Mouse (Mus musculus): ENCODE measurements around the gene Slfn14. TPM values are rescaled to one million over a fixed set of nuclear protein-coding genes. Genes with fewer than 3 reads are reported as not detected.

Slfn14 gene
- polyA plus RNA-seq, 1 experiment from 2014 or later: 21.6 TPM

DNA sequence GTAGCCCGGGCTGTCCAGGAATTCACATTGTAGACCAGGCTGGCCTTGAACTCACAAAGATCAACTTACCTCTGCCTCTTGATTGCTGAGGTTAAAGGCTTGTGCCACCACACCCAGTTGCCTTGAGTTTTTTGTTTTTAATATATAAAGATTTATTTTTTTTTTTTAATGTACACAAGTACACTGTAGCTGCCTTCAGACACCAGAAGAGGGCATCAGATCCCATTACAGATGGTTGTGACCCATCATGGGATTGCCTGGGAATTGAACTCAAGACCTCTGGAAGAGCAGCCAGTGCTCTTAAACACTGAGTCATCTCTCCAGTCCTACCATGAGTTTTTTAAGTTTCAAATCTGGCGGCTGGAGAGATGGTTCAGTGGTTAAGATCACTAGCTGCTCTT is 14.9 kb upstream of the Slfn14 start:
- peak overlapping the region; percentile 86 for H3K4me2 ChIP-seq
- peak overlapping the region; percentile 93 for H3K4me3 ChIP-seq (replicated peaks)
- peaks cover 61% of the 10 kb centered on the region for H3K4me1 ChIP-seq (replicated peaks)
- WGBS (ENCODE audit: insufficient replicate concordance): 58% methylated on average over 2 of the region's 2 CpGs
- H3K9ac ChIP-seq: peak overlapping the region; percentile 95; the same call in 1 of the 2 replicates
- H3K9me3 ChIP-seq (replicated peaks): no peaks in the 10 kb centered on the region
- H3K36me3 ChIP-seq: peaks cover 15% of the 10 kb centered on the region
- DNase-seq (no peak), ATAC-seq (ENCODE audit: low read depth) (no peak)
- H3K27me3 ChIP-seq: no peaks in the 10 kb centered on the region
- H3K27ac ChIP-seq: peak overlapping the region; percentile 97

DNA sequence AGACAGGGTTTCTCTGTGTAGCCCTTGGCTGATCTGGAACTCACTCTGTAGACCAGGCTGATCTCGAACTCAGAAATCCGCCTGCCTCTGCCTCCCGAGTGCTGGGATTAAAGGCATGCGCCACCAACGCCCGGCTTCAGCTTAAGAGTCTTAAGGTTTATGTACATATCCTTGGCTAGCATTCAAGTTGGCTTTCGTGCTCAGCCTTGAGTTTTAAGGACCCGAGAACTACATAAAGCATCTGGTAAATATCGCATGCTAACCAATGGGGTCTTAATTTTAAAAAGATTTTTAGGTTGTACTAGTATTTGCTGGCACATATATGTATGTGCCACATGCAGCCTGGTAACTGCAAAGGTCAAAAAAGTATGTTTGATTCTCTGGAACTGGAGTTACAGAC is 13.2 kb upstream of the Slfn14 start:
- H3K9ac ChIP-seq: peak overlapping the region; percentile 1; the same call in 1 of the 2 replicates
- peaks cover 31% of the 10 kb centered on the region for H3K36me3 ChIP-seq
- H3K27ac ChIP-seq: no peak overlapping the region
- WGBS (ENCODE audit: insufficient replicate concordance): 90% methylated on average over 9 of the region's 9 CpGs
- ATAC-seq (ENCODE audit: low read depth): no peak
- peak overlapping the region; percentile 92 for H3K4me2 ChIP-seq
- H3K4me1 ChIP-seq (replicated peaks): peaks cover 66% of the 10 kb centered on the region
- no peaks in the 10 kb centered on the region for H3K27me3 ChIP-seq
- DNase-seq: no peak
- H3K4me3 ChIP-seq (replicated peaks): peak overlapping the region; percentile 77
- H3K9me3 ChIP-seq (replicated peaks): no peaks in the 10 kb centered on the region

DNA sequence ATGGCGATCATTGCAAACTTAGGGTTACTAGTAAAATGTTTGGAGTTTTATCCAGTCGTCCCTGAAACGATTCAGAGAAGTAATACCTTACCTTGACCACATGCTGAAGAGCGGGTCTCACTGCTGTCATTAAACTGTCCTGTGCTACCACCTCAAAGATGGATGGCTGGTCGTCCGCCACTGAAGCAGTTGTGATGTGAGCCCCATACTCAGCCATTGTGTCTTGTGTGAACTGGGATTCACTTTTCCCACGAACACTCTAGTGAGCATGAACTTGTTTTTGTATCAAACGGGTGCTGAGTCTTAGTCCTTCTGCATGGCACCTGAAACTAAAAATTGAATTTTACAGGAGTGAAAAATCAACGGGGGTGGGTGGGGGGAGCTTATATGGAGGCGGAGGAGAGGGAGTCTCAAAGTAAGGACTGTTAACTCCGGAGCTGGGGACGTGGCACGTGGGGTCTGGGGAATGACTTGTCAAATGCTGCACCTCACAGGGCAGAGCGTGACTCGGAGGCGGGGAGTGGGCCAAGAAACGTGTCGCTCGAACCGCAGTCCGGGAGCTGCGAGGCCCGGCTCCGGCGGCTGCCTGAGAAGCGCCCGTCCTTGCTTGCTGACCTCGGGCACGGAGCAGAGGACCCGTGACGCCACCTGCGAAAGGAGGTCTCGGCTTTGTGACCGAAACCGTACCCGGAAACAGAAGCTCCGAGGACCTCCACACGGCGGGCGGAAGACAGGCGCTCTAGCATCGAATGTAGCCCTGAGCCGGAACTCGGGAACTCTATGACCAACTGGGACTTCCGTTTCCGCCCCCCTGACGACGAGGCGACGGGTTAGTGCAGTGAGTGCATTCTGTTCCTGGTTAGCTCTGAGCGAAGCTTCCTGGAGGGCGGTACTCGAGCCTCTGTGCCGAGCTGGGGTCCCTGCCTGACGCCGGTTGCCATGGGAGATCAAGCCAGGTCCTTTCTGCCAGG is 12.0 kb upstream of the Slfn14 start, which contains the start of gene Ap2b1:
Gene Ap2b1, plus strand, starts transcription at position 800 of the 971 bp plus-strand sequence.
- peak within 1 kb of the TSS; percentile 77 for H3K4me3 ChIP-seq (replicated peaks)
- H3K27me3 ChIP-seq: no peaks in the 10 kb centered on the region
- H3K27ac ChIP-seq: peak within 1 kb of the TSS; percentile 93
- peak; percentile 90 for ATAC-seq (ENCODE audit: low read depth)
- no peaks in the 10 kb centered on the region for H3K9me3 ChIP-seq (replicated peaks)
- peaks cover 40% of the 10 kb centered on the region for H3K36me3 ChIP-seq
- peak within 1 kb of the TSS; percentile 90 for H3K9ac ChIP-seq
- peak within 1 kb of the TSS; percentile 92 for H3K4me2 ChIP-seq
- 3% methylated on average over 56 of the region's 56 CpGs for WGBS (ENCODE audit: insufficient replicate concordance)
- peaks cover 62% of the 10 kb centered on the region for H3K4me1 ChIP-seq (replicated peaks)
- peak; percentile 90 for DNase-seq

DNA sequence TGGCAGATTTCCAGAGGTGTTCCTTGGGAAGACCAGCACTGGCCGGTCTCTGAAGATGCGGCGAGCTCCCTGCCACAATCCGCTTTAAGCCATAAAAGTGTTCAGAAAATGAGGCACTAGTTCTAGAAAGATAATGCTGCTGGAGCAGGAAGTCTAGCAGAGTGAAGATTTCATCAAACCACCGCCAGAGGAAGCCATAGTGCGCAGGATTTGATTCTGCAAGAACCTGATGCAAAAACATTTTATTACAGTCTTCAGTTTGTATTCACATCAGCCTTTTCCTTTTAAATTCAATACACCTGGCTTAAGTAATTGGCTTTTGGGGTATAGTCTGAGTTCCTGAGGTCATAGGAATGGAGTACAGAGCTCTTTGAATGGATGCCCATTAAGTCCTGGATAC is 11.3 kb upstream of the Slfn14 start:
- no peaks in the 10 kb centered on the region for H3K27me3 ChIP-seq
- ATAC-seq (ENCODE audit: low read depth): no peak

DNA sequence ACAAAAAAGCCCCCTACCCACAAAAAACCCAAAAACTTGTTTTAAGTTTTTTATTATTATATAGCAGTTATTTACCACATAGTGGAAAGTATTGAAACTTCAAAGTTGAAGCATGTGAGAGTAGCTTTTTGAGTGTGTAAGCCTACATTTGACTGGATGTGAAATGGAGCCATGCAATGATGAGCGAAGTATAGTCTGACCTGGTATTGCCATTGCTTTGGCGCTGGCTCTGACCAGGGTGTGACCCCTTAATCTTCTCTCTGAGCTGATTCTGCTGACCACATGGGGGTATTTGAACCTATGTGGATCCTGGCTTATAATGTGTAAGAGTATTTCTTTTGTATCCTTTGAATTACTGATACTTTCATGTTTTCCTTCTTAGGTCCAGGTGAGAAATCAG is 7.6 kb upstream of the Slfn14 start:
- Histone ChIP-seq H3K4me3 (replicated peaks) (peak overlapping the region; percentile 79), H3K27me3 (no peaks in the 10 kb centered on the region), H3K4me1 (replicated peaks) (peaks cover 72% of the 10 kb centered on the region), H3K4me2 (peak overlapping the region; percentile 89), H3K9me3 (replicated peaks) (no peaks in the 10 kb centered on the region), H3K9ac (no peak overlapping the region; the same call in 1 of the 2 replicates), H3K27ac (peak overlapping the region; percentile 63), H3K36me3 (peaks cover 38% of the 10 kb centered on the region)
- ATAC-seq (ENCODE audit: low read depth) (no peak), DNase-seq (no peak)
- 94% methylated on average over 2 of the region's 2 CpGs for WGBS (ENCODE audit: insufficient replicate concordance)

More for the DNA sequence above, 11.3 kb upstream of the Slfn14 start:
- H3K4me1 ChIP-seq (replicated peaks): peaks cover 64% of the 10 kb centered on the region
- H3K9ac ChIP-seq: peak overlapping the region; percentile 90
- H3K4me3 ChIP-seq (replicated peaks): peak overlapping the region; percentile 77
- WGBS (ENCODE audit: insufficient replicate concordance): 41% methylated on average over 6 of the region's 6 CpGs
- H3K4me2 ChIP-seq: peak overlapping the region; percentile 92
- no peak for DNase-seq
- H3K36me3 ChIP-seq: peaks cover 41% of the 10 kb centered on the region
- peak overlapping the region; percentile 93 for H3K27ac ChIP-seq
- H3K9me3 ChIP-seq (replicated peaks): no peaks in the 10 kb centered on the region

DNA sequence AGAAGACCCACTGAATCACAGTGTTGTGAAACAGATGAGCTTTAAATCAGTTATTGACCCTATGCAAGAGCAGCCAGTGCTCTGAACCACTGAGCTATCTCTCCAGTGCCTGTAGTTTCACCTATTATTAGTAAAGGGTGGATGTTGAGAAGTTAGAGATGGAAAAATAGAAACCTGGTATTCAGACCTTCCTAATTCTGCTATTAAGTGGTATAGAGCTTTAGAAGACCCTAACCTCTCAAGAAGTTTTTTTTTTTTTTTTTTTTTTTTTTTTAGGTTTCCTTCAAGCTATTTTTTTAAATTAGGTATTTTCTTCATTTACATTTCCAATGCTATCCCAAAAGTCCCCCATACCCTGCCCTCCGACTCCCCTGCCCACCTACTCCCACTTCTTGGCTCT is 6.7 kb upstream of the Slfn14 start:
- Histone ChIP-seq H3K4me3 (replicated peaks) (peak overlapping the region; percentile 79), H3K9me3 (replicated peaks) (no peaks in the 10 kb centered on the region), H3K9ac (peak overlapping the region; percentile 86), H3K4me1 (replicated peaks) (peaks cover 77% of the 10 kb centered on the region), H3K27me3 (no peaks in the 10 kb centered on the region), H3K27ac (peak overlapping the region; percentile 79), H3K36me3 (peaks cover 38% of the 10 kb centered on the region), H3K4me2 (peak overlapping the region; percentile 89)
- no peak for DNase-seq
- 93% methylated on average over 1 of the region's 1 CpGs for WGBS (ENCODE audit: insufficient replicate concordance)
- no peak for ATAC-seq (ENCODE audit: low read depth)

DNA sequence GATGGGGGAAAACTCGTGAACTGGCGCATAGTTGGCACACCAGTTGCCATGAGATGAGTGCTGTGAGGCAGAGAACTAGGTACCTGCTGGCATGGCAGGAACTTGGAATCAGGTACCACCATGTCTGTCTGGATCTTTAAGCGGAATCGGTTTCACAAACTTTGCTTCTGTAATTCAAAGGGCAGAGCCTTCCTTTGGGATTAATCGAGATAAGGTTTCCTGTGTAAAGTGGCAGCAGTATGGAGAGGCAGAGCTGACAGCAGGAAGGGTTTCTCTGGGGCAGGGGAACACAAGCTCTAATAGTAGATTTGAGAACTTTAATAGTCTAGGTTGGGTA is 5.7 kb upstream of the Slfn14 start:
- peak overlapping the region; percentile 86 for H3K9ac ChIP-seq
- H3K36me3 ChIP-seq: peaks cover 34% of the 10 kb centered on the region
- DNase-seq (no peak), ATAC-seq (ENCODE audit: low read depth) (no peak)
- 0% methylated on average over 5 of the region's 5 CpGs for WGBS (ENCODE audit: insufficient replicate concordance)
- H3K4me1 ChIP-seq (replicated peaks): peaks cover 73% of the 10 kb centered on the region
- peak overlapping the region; percentile 79 for H3K4me3 ChIP-seq (replicated peaks)
- H3K9me3 ChIP-seq (replicated peaks): no peaks in the 10 kb centered on the region
- H3K4me2 ChIP-seq: peak overlapping the region; percentile 89
- H3K27me3 ChIP-seq: no peaks in the 10 kb centered on the region
- peak overlapping the region; percentile 79 for H3K27ac ChIP-seq

DNA sequence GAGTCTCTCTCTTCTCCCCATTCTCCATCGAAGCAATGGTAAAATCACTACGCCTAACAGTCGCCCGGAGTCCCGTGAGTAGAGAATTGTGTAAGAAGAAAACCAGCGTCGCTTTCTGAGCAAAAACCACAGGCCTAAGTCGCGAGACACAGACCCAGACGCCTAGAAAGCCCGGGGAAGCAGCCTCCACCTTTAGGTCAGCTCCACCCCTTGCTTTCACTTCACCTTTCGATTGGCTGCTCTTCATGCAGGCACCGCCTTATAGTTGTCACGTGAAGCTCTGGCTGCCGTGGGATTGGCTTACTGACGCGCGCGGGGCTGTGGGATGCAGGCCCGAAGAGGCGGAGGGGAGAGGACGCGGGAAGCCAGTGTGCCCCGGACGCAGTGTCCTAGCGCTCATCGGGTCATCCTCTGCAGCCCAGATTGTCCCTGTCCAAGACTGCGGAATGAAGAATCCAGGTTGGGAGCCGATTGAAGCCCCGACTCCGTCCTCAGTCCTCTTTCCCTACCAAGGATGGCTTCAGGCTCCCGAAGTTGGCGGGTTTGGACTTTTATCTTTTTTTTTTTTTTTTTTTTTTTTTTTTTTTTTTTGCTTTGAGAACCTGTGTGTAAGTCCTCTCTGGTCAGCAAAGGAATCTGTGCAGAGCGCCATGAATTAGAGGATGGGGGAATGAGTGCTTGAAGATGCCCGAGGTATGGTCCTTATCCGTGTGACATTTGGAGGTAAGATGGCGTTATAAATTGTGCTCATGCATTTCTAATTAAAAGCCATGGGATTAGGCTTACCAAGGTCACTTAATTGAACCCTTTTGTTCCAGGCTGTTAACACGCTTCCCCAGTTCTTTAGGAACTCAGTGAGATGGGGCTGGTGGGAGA is 5.1 kb upstream of the Slfn14 start:
- Histone ChIP-seq H3K27me3 (no peaks in the 10 kb centered on the region), H3K9me3 (replicated peaks) (no peaks in the 10 kb centered on the region), H3K9ac (peak overlapping the region; percentile 86), H3K4me2 (peak overlapping the region; percentile 89), H3K27ac (peak overlapping the region; percentile 84), H3K36me3 (peaks cover 28% of the 10 kb centered on the region), H3K4me3 (replicated peaks) (peak overlapping the region; percentile 79), H3K4me1 (replicated peaks) (peaks cover 72% of the 10 kb centered on the region)
- DNase-seq (peak; percentile 93), ATAC-seq (ENCODE audit: low read depth) (peak; percentile 93)
- WGBS (ENCODE audit: insufficient replicate concordance): under 1% methylated on average over 38 of the region's 38 CpGs

DNA sequence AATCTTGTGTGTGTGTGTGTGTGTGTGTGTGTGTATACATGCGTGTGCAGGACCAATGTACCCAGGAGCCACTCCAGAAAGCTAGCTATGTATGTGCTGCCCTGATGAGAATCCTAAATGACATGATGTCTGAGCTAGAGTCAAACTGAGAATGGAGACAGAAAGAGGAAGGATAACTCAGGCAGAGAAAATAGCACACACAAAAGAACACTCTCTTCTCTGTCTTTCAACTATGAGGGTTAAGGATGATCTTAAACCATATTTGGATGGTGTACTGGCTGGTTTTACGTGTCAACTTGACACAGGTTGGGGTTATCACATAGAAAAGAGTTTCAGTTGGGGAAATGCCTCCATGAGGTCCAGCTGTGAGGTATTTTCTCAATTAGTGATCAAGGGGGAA is 3.1 kb upstream of the Slfn14 start:
- Histone ChIP-seq H3K9me3 (replicated peaks) (no peaks in the 10 kb centered on the region), H3K4me2 (no peak overlapping the region), H3K27me3 (no peaks in the 10 kb centered on the region), H3K9ac (0 out of 2 replicates have a peak overlapping the region, but pooled peaks have one; percentile 31), H3K4me3 (replicated peaks) (no peak overlapping the region), H3K27ac (peak overlapping the region; percentile 84), H3K36me3 (peaks cover 9% of the 10 kb centered on the region), H3K4me1 (replicated peaks) (peaks cover 74% of the 10 kb centered on the region)
- no peak for ATAC-seq (ENCODE audit: low read depth)
- no peak for DNase-seq
- WGBS (ENCODE audit: insufficient replicate concordance): 82% methylated on average over 2 of the region's 2 CpGs

DNA sequence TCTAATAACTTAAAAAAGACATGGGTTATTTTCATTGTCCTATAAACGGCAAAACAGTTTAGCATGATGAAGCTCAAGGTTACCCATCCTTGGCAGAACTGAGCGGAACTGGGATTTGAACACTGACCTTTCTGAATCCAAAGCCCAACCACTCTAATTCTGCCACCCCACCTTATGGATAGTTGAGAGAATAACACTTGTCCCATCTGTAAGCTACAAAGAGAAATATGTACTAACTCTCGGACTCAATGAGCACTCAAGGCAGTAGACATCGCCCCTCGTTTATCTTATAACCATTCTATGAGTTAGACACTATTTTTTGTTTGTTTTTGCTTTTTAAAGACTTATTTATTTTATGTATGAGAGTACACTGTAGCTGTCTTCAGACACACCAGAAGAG is 2.5 kb upstream of the Slfn14 start:
- Histone ChIP-seq H3K27me3 (no peaks in the 10 kb centered on the region; the same call in 1 of the 2 replicates), H3K4me3 (replicated peaks) (no peak overlapping the region), H3K9ac (no peak overlapping the region), H3K4me1 (replicated peaks) (peaks cover 77% of the 10 kb centered on the region), H3K4me2 (no peak overlapping the region), H3K27ac (0 out of 2 replicates have a peak overlapping the region, but pooled peaks have one; percentile 84), H3K9me3 (replicated peaks) (no peaks in the 10 kb centered on the region), H3K36me3 (peaks cover 8% of the 10 kb centered on the region)
- 85% methylated on average over 5 of the region's 5 CpGs for WGBS (ENCODE audit: insufficient replicate concordance)
- DNase-seq (no peak), ATAC-seq (ENCODE audit: low read depth) (no peak)

DNA sequence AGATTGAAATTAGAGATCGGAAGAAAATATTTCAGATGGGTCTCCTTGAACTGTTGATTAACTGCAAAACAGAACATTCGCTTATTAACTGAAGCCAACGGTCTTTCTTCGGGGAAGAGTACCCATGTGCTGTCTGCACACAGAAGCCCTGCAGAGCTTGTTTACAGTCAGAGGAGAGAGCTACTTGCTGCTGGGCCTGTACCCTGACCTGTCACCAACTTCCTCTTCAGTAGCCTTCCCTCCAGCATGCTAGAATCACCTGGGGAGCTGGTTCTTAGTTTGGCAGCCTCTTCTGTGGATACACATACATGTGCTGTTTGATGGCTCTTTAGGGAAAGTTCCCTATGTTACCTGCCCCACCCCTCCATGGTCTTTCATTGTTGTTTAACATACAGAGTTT is 899 bp downstream of the Slfn14 start:
- H3K27ac ChIP-seq: peak overlapping the region; percentile 97
- H3K4me3 ChIP-seq (replicated peaks): peak overlapping the region; percentile 67
- H3K9me3 ChIP-seq (replicated peaks): no peaks in the 10 kb centered on the region
- no peak for ATAC-seq (ENCODE audit: low read depth)
- DNase-seq: no peak
- H3K4me1 ChIP-seq (replicated peaks): peaks cover 79% of the 10 kb centered on the region
- peak overlapping the region; percentile 81 for H3K9ac ChIP-seq
- H3K4me2 ChIP-seq: peak overlapping the region; percentile 64
- WGBS (ENCODE audit: insufficient replicate concordance): 61% methylated on average over 4 of the region's 4 CpGs
- H3K27me3 ChIP-seq: peaks cover 21% of the 10 kb centered on the region
- H3K36me3 ChIP-seq: peaks cover 31% of the 10 kb centered on the region

All from liver, embryonic 13.5 days (tissue).